Mouse (Mus musculus) ES-E14 (cell line): ENCODE measurements around the gene Fchsd2.

Source experiments
- CHD2 ChIP-seq: IDR thresholded peaks from 2 replicates; pipeline ENCODE4 v1.6.1; 2014; ENCODE audit warnings: mild to moderate bottlenecking, low read depth, low read length, inconsistent platforms
- HCFC1 ChIP-seq: IDR thresholded peaks from 2 replicates; pipeline ENCODE4 v1.6.1; 2012; ENCODE audit warnings: low read length, inconsistent platforms, borderline replicate concordance; ENCODE audit not compliant: insufficient read depth
- ZNF384 ChIP-seq: IDR thresholded peaks from 2 replicates; pipeline ENCODE4 v1.6.1; 2012; ENCODE audit warnings: low read depth, low read length, inconsistent platforms

DNA sequence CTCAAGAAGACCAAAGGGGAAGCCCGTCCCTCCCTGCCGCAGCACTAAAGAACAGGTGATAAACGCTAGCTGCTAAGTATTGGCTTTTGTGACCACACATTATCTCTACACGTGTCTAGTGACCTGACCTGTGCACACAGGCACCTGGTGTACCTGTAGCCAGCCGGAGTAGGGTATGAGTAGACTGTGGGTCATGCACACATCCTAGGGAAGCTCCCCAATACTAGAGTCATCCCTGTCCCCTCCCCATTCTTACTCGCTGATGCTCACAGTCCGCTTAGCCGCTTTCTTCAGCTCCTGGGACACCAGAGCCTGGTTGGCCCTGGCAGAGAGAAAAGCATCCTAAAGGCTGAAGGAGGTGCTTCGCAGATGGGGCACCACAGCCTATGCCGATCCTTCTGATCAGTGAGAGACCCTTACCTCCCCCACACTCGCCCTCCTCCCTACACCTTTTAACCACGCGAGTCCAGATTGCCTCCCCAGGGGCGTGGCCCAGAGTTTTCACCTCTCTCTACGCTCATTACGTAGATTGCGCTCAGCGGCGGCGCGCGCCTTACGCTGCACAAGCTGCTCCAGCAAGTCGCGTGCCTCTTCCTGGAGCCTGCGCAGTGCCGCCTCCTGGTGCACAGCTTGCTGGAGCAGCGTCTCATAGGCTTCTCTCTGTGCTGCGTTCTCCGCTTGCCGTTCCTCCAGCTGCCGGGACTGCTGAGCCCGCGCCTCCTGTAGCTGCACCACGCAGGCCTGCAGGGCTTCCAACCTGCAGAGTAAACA lies 203.8 kb downstream of the Fchsd2 start:
- TF ChIP-seq ZNF384 (no peak), CHD2 (no peak), HCFC1 (no peak)
